Mouse (Mus musculus): ENCODE results near the gene Lancl1.

The Lancl1 gene

DNA sequence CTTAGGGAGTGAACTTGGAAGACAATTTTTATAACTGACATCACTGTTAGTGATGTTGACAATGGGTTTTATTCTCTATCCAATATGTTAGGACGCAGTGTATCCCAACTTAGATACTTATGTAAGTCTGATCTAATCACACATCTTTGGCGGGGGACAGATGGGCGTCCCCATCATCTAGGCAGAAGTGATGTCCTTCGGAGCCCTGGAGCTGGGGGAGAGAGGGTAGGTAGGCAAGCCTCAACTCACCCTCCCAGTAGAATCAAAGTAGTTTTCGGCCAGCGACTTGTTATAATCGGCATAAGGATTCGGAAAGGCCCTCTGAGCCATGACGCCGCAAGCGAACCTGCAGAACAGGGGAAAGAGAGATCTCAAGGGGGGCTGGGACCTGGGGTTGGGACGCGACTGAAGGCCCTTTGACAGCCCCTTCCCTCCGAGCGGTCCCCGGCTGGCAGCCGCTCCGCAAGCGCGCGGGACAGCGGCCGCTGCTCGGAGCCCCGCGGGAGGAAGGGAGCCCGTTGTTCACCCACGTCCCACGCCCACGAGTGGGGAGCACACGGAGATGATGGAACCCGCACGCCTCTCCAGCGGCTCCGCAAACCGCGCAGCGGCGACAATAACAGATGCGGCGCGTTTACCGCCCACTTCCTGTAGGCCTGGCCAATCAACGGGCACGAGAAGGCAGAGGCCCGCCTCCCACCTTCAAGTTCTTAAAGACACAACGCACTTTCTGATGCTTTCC lies at the start of gene Lancl1:
Gene Lancl1, minus strand, starts transcription at position 627 of the 742 bp plus-strand sequence.
- ATAC-seq (ENCODE audit: insufficient number of reproducible peaks, low FRiP score, low TSS enrichment): peak; percentile 97

DNA sequence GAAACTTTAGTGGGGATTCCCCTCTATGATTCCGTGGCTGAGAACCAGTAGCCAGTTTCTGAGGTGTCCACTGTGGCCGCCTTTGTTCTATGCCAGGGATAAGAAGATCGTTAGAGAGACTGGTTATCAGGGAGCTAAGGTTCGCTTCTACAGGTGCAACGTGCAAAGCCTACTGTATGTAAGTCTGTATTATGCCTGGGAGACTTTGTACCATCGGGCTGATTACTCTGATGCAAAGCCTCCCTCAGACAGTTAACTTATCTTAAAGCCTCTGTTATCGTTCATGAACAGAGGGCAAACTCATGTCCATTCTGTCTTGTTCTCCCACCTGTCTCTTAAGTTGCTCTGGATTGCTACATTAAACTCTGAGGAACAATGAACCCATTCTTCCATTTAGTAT lies 40.5 kb upstream of the Lancl1 start:
- no peak for ATAC-seq (ENCODE audit: insufficient number of reproducible peaks, low FRiP score, low TSS enrichment)

DNA sequence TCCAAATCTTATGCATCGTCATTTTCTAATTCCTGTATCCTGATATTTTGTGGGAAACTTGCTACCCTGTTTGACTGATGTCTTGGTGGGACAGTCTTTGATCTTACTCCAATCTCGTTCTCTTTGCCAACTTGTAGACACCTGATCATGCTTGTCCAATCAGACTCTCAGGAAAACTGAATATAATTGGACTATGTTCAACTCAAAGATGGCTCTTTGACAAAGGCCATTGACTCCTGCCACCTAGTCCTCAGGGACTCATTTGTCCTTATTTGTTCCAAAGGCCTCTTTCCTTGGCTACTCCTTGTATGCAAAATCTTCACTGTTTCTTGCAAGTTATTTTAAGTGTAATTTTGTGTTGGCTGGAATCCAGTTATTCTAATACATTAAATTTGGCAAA lies 40.0 kb upstream of the Lancl1 start:
- ATAC-seq (ENCODE audit: insufficient number of reproducible peaks, low FRiP score, low TSS enrichment): no peak

DNA sequence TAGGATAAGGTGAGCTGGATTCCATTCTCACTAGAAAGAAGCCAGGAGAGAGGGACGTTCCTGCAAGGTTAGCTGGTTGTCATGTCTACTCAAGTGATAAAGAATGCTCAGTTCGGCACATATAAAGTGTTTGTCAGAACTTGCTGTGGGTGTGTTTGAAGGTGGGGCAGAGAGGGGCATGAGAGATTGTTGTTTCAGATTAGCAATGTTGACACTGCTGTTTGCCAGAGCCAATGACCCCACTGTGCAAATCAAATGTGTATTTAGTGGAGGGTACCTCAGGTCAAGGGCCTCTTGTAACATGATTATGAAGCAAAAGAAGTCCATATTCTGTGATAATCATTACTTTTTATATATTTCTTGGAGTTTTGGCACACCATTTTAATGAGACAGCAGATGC lies 39.1 kb upstream of the Lancl1 start:
- ATAC-seq (ENCODE audit: insufficient number of reproducible peaks, low FRiP score, low TSS enrichment): no peak

DNA sequence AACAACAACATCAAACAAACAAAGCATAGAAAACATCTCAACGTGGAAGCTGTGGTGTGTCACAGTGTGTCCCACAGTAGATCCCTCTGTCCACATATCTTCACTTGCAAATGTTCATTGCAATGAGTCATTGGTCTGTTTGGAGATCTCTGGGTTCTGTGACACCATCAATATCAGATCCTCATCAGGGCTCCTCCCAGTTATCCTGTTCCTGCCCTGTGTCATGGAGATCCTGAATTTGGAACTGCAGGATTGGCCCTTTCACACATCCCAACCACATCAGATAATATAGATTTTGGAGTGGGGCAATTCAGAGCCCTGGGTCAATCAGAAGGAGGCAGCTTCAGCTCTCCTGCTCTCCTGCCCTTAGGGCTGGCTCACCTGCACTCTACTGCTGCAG lies 28.9 kb upstream of the Lancl1 start:
- ATAC-seq (ENCODE audit: insufficient number of reproducible peaks, low FRiP score, low TSS enrichment): no peak

DNA sequence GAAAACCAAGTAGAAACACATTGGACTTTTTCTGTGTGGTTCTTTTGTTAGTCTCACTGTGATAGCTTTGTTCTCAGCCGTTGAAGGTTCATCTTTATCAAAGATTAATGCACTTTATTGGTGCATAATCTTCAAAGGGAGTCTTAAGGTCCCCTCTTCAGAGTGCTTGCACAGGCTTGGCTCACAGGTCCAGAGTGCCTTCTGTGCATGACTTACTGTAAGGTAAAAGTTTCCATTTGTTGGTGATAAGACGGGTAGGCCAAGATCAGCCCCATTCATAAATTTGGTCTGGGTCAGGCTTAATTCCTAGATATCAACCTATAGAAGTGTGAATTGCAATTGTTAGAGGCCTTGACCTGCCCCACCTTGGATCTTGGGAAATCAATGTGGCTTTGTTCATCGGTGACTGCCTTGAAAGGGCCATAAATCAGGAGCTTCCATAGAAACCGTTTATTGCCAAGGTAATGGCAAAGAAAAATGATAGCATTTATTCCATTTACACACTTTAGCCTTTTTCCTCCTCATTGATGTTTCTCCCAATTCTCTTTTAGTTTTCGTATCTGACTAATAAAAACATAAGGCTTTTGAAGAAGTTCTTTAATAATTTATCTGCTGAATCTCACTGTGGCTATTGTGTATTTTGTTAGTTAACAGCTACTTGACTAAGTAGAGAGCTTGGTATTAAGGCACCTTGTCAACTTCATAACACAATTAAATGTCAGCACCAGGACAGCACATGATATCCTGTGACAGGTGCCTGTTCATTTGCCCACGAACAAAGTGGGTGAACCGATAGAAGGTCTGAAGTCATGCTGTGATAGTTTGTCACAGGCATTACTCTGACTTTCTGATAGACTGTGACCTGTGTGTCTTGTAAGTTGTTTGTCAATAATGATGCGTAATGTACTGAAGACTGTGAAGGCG lies 26.9 kb upstream of the Lancl1 start:
- no peak for ATAC-seq (ENCODE audit: insufficient number of reproducible peaks, low FRiP score, low TSS enrichment)

DNA sequence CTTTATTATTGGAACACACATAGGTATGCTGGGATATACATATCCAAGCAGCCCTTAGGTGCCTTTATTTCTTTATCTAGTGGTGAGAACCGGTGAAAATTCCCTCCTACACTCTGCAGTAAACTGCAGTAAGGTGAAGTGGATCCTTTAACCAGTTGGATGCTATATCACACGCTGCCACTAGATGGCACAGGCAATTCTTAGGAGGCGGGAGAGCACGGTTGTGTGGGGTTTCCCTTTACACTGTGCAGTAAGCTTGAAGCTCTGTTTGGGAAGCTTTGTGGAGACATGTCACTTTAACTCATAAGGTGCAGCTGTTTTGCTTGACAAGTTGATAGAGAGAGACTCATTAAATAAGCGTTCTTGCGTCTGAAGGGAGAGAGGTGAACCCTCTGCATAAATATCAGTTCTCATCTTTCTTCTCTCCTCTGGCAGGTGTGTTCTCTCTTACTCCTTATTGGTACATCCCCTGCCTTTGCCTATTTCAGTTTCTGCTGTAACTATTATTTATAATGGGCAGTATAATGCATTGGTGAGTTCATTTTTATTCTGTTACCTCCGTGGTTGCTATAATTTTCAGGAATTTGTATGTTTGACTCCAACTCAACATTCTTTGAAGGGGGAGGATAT lies 22.9 kb upstream of the Lancl1 start:
- ATAC-seq (ENCODE audit: insufficient number of reproducible peaks, low FRiP score, low TSS enrichment): peak; percentile 84

DNA sequence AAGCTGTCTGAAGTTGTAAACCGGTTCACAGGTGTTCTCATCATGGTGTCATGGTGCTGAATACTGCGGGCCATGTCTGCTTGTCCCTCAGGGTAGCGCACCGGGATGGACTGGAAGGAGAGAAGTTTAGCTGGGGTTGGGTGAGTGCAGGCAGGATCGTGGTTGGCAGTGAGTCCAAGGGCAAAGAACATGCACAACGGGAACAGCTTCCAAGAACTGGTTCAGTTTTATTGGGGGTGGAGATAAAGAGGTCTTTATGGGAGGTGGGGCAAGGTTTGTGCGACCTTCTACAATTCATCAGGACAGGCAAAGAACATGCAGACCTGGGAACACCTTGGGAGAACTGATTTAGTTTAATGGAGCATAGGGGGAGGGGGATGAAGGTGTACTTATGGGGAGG lies 17.1 kb upstream of the Lancl1 start:
- ATAC-seq (ENCODE audit: insufficient number of reproducible peaks, low FRiP score, low TSS enrichment): no peak

DNA sequence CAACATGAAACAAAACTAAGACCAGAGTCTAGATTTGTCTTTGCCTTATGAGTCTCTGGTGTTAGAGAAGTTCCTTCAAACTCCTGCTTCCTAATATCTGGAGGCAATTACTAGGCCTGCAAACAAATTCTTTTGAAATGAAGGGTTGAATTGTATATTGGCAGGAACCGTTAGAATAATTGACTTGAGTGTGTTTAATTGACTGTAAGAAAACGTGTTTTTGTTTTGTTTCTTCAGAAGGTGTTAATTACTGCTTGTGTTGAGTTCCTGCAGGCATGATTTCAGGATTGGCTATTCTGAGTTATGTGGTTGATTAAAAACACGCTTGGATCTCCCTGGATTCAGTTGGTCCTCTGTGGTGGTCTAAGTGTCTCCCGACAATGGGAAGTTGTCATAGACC lies 14.0 kb upstream of the Lancl1 start:
- no peak for ATAC-seq (ENCODE audit: insufficient number of reproducible peaks, low FRiP score, low TSS enrichment)

DNA sequence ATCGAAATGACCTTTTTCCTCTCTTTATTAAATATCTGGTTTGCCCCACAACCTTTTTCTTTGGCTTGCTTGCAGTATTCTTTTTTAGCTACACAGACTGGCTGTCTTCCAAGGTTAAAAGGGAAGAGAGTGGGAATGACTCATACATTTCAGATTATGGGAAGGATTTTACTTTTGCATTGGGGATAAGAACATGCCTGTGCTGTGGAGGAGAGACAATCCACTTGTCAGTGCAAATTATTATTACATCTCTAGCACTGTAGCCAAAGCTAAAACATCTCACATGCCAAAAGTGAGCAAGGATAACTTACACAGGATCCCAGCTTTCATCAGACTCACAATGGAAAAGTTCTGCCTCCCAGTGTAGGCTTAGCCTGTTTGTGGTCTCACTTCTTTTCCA lies 10.9 kb upstream of the Lancl1 start:
- ATAC-seq (ENCODE audit: insufficient number of reproducible peaks, low FRiP score, low TSS enrichment): no peak

DNA sequence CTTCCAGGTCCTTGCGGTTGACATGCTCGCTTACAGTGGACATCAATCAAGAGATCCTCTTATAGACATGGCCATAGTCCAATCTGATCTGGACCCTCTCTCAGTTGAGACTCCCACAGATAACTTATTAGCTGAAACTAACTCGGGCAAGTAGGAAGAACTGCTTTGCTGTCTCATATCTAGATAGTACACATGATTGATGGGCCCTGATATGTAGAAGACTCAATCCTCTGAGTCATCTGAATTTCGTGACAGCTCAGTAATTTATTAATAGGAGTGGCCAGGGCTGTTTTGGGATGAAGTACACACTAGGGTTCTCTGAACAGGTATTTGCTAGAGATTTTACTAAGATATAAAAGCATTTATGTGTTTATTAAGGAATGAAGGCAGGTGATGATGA lies 10.0 kb upstream of the Lancl1 start:
- ATAC-seq (ENCODE audit: insufficient number of reproducible peaks, low FRiP score, low TSS enrichment): no peak

DNA sequence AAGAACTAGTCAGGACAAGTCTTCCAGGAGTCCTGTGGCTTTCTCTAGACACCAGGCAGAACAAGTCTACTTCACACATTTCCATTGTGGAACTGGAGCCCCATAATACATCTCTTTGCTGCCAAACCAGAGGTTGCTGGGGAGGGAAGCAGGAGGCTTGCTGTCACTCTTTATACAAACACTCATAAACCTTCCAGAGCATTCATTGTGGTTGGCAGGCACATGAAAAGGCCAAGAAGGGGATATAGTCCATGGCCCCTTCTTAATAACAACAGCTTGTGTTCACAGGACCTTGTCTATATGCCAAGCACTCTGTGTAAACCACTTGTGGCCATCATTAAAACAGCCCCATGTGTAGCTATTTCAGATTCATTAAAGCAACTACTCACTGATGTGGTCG lies 6.4 kb upstream of the Lancl1 start:
- ATAC-seq (ENCODE audit: insufficient number of reproducible peaks, low FRiP score, low TSS enrichment): no peak

DNA sequence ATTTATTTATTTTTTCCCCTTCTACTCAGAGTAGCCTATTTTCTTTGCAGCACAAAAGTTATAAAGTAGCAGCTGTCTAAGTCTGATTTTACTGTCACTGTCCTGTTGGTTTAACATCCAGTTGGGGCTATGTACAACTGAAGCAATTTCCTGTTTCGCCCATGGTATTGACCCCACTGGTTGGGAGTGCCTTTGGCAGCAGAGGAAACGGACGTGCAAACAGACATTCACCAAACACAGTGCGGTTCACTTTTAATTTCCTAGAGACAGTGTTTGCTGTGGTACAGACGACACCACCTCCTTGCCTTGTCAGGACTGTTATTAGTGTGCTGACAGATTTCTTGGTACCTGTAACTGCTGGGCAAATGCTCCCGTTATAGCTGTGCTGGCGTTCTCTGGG lies 3.9 kb upstream of the Lancl1 start:
- no peak for ATAC-seq (ENCODE audit: insufficient number of reproducible peaks, low FRiP score, low TSS enrichment)

DNA sequence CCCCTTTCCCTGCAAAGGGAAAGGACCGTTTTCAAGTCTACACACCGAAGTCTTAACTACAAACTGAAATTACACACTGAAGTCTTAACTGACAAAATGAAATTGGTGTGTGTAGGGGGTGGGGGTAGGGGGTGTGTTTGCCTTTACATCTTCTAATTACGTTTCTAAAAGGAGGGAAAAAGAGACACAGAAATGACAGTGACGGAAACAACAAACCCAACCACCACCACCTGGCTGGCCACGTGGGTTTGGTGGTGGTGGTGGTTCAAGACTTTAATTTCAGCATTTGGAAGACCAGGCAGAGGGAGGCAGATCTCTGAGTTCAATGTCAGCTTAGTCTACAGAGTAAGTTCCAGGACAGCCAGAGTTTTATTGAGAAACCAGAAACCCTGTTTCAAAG lies 411 bp upstream of the Lancl1 start:
- peak; percentile 18; the same call in 1 of the 2 replicates for ATAC-seq (ENCODE audit: insufficient number of reproducible peaks, low FRiP score, low TSS enrichment)

DNA sequence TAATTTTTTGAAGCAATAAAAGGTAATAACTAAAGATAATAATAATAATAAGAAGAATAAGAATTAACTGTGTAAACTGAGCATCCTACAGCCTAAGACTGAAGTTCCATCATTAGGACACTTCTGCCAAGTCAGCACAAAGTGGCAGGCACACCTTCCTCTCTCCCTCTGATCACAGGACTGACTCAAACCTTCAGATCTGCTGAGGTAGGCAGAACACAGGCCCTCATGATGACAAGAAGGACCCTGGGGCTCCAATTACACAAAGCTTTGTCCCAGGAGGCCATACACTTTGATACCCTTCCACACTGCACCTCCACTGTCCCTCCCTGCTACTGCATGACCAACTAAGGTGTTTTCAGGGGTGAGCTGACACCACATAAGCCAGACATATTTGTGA lies 1.5 kb downstream of the Lancl1 start:
- no peak for ATAC-seq (ENCODE audit: insufficient number of reproducible peaks, low FRiP score, low TSS enrichment)

DNA sequence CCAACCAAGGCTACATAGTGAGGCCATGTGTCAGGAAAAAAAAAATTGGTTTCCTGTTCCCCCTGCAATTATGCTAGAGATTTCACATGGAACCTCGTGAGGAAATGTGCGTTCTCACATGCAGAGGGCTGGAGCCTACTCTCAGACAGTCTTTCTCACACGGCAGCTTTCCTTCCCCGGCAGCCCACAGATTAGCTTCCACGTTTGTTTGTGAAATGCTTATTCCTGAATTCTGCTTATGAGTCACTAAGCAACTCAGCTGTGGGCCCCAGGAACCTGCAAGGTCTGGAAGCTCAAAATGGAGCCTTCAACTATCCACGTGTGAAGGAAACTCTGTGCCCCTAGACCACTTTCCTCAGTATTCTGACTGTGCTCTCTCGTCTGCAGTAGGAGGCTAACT lies 5.4 kb downstream of the Lancl1 start:
- ATAC-seq (ENCODE audit: insufficient number of reproducible peaks, low FRiP score, low TSS enrichment): no peak

DNA sequence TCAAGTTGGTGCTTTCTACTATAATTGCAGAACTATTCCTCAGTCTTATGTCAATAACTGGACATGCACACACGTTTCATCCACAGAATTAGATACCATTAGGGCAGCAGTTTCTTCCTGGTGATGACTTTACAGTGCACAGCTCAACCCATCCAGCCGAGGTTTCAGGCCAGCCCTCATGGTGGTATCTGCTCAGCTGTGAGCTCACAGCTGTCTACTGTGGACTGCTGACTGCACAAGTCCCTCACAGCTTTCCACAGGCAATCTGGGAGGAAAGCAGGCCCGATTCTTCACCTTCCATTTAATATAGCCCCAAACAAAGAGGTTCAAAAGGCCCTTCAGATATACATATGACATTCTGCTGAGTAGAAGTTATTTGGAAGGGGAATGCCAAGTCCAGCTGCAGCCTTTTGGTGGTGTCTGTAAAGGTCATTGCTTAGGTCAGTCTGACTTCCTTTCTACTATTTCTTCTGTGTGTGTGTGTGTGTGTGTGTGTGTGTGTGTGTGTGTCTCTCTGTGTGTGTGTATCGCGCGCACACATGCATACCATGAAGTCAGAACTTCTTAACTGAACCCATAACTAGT lies 11.7 kb downstream of the Lancl1 start:
- ATAC-seq (ENCODE audit: insufficient number of reproducible peaks, low FRiP score, low TSS enrichment): no peak

DNA sequence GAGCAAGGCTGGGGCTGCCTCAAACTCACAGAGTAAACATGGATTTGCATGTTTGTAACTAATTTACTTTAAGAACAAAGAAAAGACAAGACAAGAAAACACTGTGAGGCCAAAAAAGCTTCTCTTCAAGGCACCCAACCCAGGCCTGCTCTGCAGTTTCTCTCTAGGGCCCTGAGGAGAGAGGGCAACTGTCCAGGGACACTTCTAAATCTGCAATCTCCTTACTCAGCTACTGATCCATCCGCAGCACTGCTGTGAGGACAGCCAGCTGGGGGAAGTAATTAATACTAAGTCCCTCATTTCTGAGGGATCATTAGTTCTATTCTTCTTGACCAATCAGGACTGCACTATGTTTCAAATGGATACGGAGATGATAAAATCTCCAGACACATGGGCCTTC lies 12.5 kb downstream of the Lancl1 start:
- ATAC-seq (ENCODE audit: insufficient number of reproducible peaks, low FRiP score, low TSS enrichment): no peak

DNA sequence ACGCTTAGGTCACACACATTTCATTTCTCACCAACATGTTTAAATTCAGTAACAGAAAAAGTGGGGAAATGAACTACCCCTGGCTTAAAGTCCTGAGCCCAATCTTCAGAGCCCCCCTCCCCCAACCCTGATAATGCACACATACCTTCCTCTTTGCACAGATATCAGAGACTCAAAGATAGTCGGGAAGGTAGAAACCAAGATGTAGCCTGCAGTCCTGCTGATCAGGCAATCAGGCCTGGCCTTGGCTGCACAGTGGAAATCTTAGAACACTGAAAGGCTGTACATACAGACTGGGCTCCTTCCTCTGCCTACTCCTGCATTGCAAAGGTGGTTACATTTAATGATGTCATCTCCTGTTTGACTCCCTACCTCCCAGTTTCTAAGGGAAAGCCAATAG lies 15.9 kb downstream of the Lancl1 start:
- ATAC-seq (ENCODE audit: insufficient number of reproducible peaks, low FRiP score, low TSS enrichment): no peak

DNA sequence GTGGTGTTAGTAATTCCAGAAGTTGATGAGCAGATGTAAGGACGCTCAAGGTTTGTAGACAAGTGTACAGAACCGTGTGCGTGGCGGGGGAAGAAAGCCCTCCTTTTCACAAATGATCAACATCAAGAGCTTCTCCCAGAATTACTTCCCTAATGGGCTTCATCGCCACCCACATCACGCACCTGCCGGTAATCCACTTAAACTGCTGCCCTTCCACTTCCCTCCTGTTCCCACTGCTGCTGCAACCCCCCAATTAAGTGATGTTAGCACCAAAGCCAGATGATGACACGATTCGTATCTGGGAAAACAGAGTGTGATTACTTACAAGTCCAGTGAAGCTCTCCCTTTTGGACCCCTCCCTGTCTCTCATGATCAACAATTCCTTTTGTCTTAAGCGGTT lies 16.6 kb downstream of the Lancl1 start:
- no peak for ATAC-seq (ENCODE audit: insufficient number of reproducible peaks, low FRiP score, low TSS enrichment)

DNA sequence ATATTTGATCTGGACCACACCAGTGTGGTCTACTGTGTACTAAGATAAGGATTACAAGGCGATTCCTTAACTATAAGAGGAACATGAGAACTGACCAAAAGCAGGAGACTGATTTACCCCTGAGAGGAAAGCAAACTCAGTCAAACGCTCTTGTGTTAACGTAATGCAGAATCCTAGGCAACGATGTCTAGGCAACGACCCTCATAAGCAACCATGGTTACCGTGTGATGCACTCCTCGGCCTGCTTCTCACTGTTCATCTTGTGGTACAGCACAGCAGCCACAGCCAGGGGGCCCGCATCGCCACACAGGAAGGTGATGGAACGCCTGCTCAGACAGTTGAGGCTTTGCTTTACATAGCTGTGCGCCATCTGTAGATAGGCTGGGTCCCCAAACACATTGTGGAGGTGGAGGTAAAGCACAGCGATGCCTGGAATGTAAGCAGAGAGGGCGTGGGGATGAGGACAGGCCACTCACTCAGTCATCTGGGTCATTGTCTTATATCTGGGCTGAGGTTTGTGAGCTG lies 18.0 kb downstream of the Lancl1 start:
- 0 out of 2 replicates have a peak, but pooled peaks have one; percentile 8 for ATAC-seq (ENCODE audit: insufficient number of reproducible peaks, low FRiP score, low TSS enrichment)

All from cerebellum, adult (tissue).